Mouse (Mus musculus): ENCODE measurements around the gene Oit3. TPM values are rescaled to one million over a fixed set of nuclear protein-coding genes. Genes with fewer than 3 reads are reported as not detected.

Oit3 gene
- total RNA-seq, 2 experiments from 2014 or later = 0.19 to 0.20 TPM

Other genes with a start within 250 kb of the Oit3 start
- gene Sept10, start 219.9 kb downstream of the Oit3 start, total RNA-seq (2021) = 1 to 10 TPM; 6.7 to 8.3 TPM
- gene Sowahc, start 219.8 kb downstream of the Oit3 start, total RNA-seq (2021) = 1 to 10 TPM in 1 of 2 experiments, under 1 TPM in 1; 0.87 to 2.0 TPM
- 10 to 100 TPM; 26.2 to 27.3 TPM for gene P4ha1, start 118.5 kb downstream of the Oit3 start, total RNA-seq (2021)
- gene Gm10273, start 46.1 kb downstream of the Oit3 start, total RNA-seq (2021) = 100 to 1,000 TPM; 114 to 136 TPM
- gene Pla2g12b, start 38.1 kb downstream of the Oit3 start, total RNA-seq (2021) = not detected
- not detected for gene Gm10322, start 174.3 kb upstream of the Oit3 start, total RNA-seq (2021)
- gene Mcu, start 174.9 kb upstream of the Oit3 start, total RNA-seq (2021) = 10 to 100 TPM; 38.7 to 40.9 TPM

Data from gastrocnemius, postnatal 25 days (tissue).